Mouse (Mus musculus): ENCODE data around the gene Eya2.

Eya2 gene

GRCm38 (mm10) chr2:165594907-165595675, at the start of gene Eya2:
Gene Eya2 (plus strand): TSS chr2:165595032.
- no peak for DNase-seq (ENCODE audit: low read depth)

DNA sequence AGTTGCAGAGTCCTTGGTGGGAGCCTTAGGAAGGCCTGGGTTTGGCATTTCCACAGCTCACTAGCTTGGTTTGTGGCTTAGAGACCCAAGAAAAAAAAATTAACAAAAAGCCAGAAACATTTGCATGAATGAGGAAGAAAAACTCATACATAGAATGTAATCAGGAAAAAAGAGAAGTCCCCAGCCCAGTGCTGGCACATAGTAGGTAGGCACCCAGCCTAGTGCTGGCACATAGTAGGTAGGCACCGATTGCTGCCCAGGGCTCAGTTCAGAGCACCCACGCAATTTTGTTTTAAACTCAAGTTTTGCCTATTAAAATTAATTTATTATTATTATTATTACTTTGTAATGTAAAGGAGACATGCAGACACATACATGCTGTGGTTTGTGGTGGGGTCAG, 49.1 kb upstream of the Eya2 start:
- no peak for DNase-seq (ENCODE audit: low read depth)

GRCm38 (mm10) chr2:165546341-165546740, 48.5 kb upstream of the Eya2 start:
- no peak for DNase-seq (ENCODE audit: low read depth)

DNA sequence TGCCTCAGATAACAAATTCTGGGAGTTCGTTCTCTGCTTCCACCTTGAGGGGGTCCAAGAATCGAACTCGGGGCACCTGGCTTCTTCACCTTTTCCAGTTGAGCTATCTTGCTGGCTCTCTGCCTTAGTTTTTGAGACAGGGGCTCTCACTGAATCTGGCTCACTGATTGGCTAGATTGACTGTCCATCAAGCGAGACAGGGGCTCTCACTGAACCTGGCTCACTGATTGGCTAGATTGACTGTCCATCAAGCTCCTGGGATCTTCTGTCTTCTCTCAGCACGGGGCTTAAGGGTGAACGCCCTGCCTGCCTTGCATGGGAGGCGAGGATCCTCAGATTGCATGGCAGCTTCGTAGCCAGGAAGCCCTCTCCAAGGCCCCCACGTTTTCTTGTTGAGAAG, 47.4 kb upstream of the Eya2 start:
- peak; percentile 48 for DNase-seq (ENCODE audit: low read depth)

DNA sequence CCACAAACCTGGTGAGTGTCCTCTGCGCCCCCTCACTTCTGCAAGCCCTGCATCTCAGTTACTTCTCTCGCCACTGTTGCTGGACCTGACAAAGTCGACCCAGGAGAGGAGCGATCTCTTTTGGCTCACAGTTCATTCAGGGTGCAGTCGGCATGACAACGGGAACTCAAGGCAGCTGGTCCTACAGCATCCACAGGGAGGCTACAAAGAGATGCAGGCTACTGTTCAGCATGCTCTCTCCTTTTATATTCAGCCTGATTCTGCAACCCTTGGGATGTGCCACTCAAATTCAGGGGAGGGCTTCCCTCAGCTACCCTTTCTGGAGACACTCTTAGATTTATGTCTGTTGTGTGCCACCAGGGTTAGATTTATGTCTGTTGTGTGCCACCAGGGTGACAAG, 46.2 kb upstream of the Eya2 start:
- DNase-seq (ENCODE audit: low read depth): no peak

- DNase-seq (ENCODE audit: low read depth): peak; percentile 35
These were observed 44.4 kb upstream of the Eya2 start for GRCm38 (mm10) chr2:165550410-165550809.

- no peak for DNase-seq (ENCODE audit: low read depth)
These were observed 40.8 kb upstream of the Eya2 start for GRCm38 (mm10) chr2:165554066-165554465.

DNA sequence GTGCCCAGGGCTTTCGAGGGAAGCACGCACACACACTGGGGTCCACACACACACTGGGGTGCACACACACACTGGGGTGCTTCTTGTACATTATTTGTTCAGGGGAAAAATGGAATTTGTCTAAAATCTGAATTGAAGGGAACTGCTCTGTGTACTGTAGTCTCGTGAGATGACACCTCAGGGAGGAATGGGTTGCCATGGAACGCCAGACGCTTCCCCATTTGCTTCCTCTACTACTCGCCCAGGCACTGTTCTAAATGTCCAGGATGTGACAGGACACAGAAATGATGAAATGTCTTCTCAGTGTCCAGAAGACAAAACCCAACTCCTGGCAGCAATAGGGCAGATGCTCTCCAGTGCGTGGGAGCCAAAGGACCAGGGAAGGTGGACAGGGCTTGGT, 37.6 kb upstream of the Eya2 start:
- DNase-seq (ENCODE audit: low read depth): no peak

GRCm38 (mm10) chr2:165558916-165559315, 35.9 kb upstream of the Eya2 start:
- DNase-seq (ENCODE audit: low read depth): no peak

- no peak for DNase-seq (ENCODE audit: low read depth)
These were observed 35.2 kb upstream of the Eya2 start for GRCm38 (mm10) chr2:165559506-165560235.

- DNase-seq (ENCODE audit: low read depth): no peak
These were observed 33.0 kb upstream of the Eya2 start for GRCm38 (mm10) chr2:165561861-165562260.

DNA sequence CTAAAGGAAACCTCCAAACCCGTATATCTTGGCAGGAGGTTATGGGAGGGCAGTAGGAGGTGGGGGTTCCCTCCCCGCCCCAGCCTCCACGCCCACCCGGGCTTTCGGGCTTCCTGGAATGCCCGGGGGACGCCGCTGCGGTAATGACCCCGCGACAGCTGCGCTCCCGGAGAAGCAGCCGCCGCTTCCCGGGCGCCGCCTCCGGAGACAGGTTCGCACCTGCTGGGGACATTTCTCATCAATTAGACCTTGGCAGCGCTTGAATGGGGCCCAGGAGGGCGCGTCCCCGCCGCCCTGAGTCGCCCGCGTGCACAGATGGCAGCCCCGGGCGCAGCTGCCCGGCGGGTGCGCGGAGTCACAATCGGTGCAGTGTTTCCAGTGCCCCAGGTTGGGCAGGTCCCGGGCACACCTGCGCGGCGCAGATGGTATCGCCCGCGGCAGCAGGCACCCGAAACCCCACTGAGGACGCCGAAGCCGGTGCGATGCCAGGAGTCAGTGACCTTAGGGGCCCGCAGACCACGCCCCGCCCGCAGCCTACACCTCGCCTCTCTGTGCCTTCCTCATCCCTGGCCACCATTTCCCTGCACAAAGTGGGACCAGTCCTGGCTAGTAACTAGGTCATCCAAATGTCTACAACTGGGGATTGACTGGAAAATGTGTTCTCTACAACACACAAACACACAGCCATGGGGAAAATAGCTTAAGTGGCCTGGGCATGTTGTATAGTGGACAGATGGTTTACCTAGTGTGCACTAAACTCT, 31.4 kb upstream of the Eya2 start:
- DNase-seq (ENCODE audit: low read depth): no peak

GRCm38 (mm10) chr2:165564101-165564500, 30.7 kb upstream of the Eya2 start:
- DNase-seq (ENCODE audit: low read depth): no peak

- DNase-seq (ENCODE audit: low read depth): no peak
These were observed 30.2 kb upstream of the Eya2 start for GRCm38 (mm10) chr2:165564620-165565019.

- no peak for DNase-seq (ENCODE audit: low read depth)
These were observed 27.9 kb upstream of the Eya2 start for GRCm38 (mm10) chr2:165566898-165567297.

GRCm38 (mm10) chr2:165567820-165568219, 27.0 kb upstream of the Eya2 start:
- DNase-seq (ENCODE audit: low read depth): no peak

DNA sequence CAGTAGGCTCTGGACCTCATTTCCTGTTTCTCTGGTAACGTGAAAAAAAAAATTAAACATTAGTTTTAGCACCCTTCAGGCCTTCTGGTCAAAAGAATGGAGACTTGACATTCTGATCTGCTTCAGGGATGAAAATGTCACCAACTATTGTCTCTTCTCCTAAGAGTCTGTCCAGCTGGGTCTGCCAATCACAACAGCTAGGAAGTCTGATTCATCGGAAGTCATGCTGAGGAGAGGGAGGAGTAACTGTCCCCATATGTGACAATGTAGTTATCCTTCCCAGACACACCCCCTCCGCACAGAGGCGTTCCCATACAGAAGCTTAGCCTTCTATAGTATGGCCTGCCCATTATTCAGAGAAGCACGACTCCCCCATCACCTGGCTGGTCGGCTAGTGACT, 25.9 kb upstream of the Eya2 start:
- no peak for DNase-seq (ENCODE audit: low read depth)

GRCm38 (mm10) chr2:165571216-165571778, 23.5 kb upstream of the Eya2 start:
- DNase-seq (ENCODE audit: low read depth): no peak

- DNase-seq (ENCODE audit: low read depth): no peak
These were observed 11.8 kb upstream of the Eya2 start for GRCm38 (mm10) chr2:165583044-165583443.

DNA sequence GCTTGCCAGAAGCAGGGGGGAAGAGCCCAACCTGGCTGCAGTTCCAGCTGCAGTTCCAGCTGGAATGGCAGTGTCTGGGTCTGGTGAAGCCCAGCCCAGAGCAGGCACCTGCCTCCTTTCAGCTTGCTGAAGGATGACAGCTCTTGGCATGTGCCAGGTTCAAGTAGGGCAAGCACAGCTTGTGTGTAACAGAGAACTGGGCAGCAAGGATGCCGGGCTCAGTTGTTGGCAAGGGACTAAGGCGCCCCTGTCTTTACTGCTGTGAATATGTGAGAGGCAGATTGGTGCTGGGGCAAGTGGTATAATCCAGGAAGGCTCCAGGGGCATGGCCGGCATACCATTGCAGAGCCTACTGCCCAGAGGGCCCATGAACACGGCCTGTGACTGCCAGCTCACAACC, 11.3 kb upstream of the Eya2 start:
- DNase-seq (ENCODE audit: low read depth): no peak

DNA sequence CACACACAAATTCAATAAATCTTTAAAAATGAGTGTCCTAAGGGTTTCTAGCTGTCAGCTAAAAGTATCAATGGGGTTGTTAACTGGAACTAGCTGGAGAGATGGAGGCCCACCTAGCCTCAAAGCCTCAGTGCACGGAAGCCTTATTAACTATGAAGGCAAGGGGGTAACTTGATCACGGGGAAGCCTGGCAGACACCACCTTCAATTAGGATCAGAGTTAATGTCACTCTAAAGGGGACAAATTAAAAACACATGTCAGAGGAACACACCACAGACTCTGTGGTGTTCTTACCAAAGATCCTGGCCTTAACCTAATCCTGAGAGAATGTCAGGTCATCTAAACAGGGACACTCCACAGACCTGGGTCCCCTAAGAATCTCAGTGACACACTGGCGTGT, 10.3 kb upstream of the Eya2 start:
- DNase-seq (ENCODE audit: low read depth): no peak

- DNase-seq (ENCODE audit: low read depth): no peak
These were observed 4.1 kb upstream of the Eya2 start for GRCm38 (mm10) chr2:165590742-165591141.

GRCm38 (mm10) chr2:165593763-165594162, 1.1 kb upstream of the Eya2 start:
- DNase-seq (ENCODE audit: low read depth): peak; percentile 32
